Comparison of ENCODE assay signal across 7 mouse cellular contexts in genomic region chr9:32409060-32409961, GRCm38 (mm10). TPM values are rescaled to one million over a fixed set of nuclear protein-coding genes. Genes with fewer than 3 reads are reported as not detected.
A peak's percentile ranks its signal among the peaks of the same experiment; 100 is the strongest.
DNase-seq lines count a peak whose midpoint lies in the region; ATAC-seq and TF ChIP-seq lines count a peak whose summit lies in the region.

No protein-coding gene starts in this region.

- no peaks in the 10 kb centered on the region for H3K36me3 ChIP-seq in ES-Bruce4 (ENCODE audit: control insufficient read depth, insufficient read depth, low read length, poor library complexity, severe bottlenecking)
- no peaks in the 10 kb centered on the region for H3K36me3 ChIP-seq in forebrain, embryonic 15.5 days
- no peaks in the 10 kb centered on the region for H3K36me3 ChIP-seq in intestine, embryonic 15.5 days

- under 1% methylated on average over 47 of the region's 47 CpGs for WGBS in forebrain, embryonic 15.5 days
- WGBS in intestine, embryonic 15.5 days, result 5% methylated on average over 47 of the region's 47 CpGs

- H3K9ac ChIP-seq in ES-Bruce4 (ENCODE audit: low read depth, poor library complexity, severe bottlenecking), result peak overlapping the region; percentile 62
- peak overlapping the region; percentile 47 for H3K9ac ChIP-seq in forebrain, embryonic 15.5 days (replicated peaks)
- peak overlapping the region; percentile 61 for H3K9ac ChIP-seq in intestine, embryonic 15.5 days

- peak overlapping the region; percentile 92 for H3K4me2 ChIP-seq in forebrain, embryonic 15.5 days (replicated peaks)
- H3K4me2 ChIP-seq in intestine, embryonic 15.5 days (replicated peaks), result peak overlapping the region; percentile 97

- TF ChIP-seq POLR2A in ES-Bruce4 (IDR thresholded peaks at IDR 0.05; ENCODE audit: insufficient read depth, low read length), result no peak

- peak; percentile 42 for DNase-seq in adrenal gland, adult 2 months
- peak; percentile 17 for DNase-seq in lung, postnatal 14 days
- peak; percentile 37 for DNase-seq in testis, postnatal 14 days (ENCODE audit: low spot score)

- no peak overlapping the region for H3K27ac ChIP-seq in ES-Bruce4 (ENCODE audit: insufficient read depth, low read length)
- no peak overlapping the region for H3K27ac ChIP-seq in forebrain, embryonic 15.5 days (replicated peaks)
- H3K27ac ChIP-seq in intestine, embryonic 15.5 days, result no peak overlapping the region

- peaks cover 8% of the 10 kb centered on the region; the same call in 1 of the 2 replicates for H3K27me3 ChIP-seq in ES-Bruce4 (ENCODE audit: control insufficient read depth, insufficient read depth, low read length, poor library complexity, severe bottlenecking)
- H3K27me3 ChIP-seq in forebrain, embryonic 15.5 days, result peaks cover 46% of the 10 kb centered on the region
- H3K27me3 ChIP-seq in intestine, embryonic 15.5 days (replicated peaks), result peaks cover 13% of the 10 kb centered on the region

- H3K4me3 ChIP-seq in ES-Bruce4 (ENCODE audit: low read depth, low read length), result peak overlapping the region; percentile 50
- peak overlapping the region; percentile 44 for H3K4me3 ChIP-seq in forebrain, embryonic 15.5 days
- H3K4me3 ChIP-seq in intestine, embryonic 15.5 days (replicated peaks), result peak overlapping the region; percentile 47

- TF ChIP-seq EP300 in ES-Bruce4 (IDR thresholded peaks at IDR 0.05; ENCODE audit: insufficient read depth, low read depth, low read length), result no peak

- no peaks in the 10 kb centered on the region for H3K4me1 ChIP-seq in ES-Bruce4 (ENCODE audit: control insufficient read depth, insufficient read depth, low read length)
- peaks cover 13% of the 10 kb centered on the region for H3K4me1 ChIP-seq in forebrain, embryonic 15.5 days
- H3K4me1 ChIP-seq in intestine, embryonic 15.5 days (replicated peaks), result no peaks in the 10 kb centered on the region; the same call in none of the 2 replicates

- TF ChIP-seq CTCF in ES-Bruce4 (IDR thresholded peaks at IDR 0.05; ENCODE audit: low read depth, low read length), result no peak

- H3K9me3 ChIP-seq in ES-Bruce4 (replicated peaks; ENCODE audit: control insufficient read depth, insufficient read depth, low read length, poor library complexity, severe bottlenecking), result no peaks in the 10 kb centered on the region
- no peaks in the 10 kb centered on the region for H3K9me3 ChIP-seq in forebrain, embryonic 15.5 days
- H3K9me3 ChIP-seq in intestine, embryonic 15.5 days, result no peaks in the 10 kb centered on the region

- ATAC-seq in forebrain, embryonic 15.5 days (replicated peaks), result peak; percentile 55; the same call in 1 of the 2 replicates
- peak; percentile 49; the same call in 1 of the 2 replicates for ATAC-seq in intestine, embryonic 15.5 days
- ATAC-seq in monocyte, adult 5-6 weeks (replicated peaks; ENCODE audit: insufficient number of reproducible peaks, low FRiP score, low TSS enrichment, poor library complexity, severe bottlenecking), result no peak

RNA-seq across cellular contexts. Expression of gene Kcnj1, which starts 37.0 kb away (rescaled TPM):
- not detected in 2 replicates for polyA plus RNA-seq in ES-Bruce4 (2011; ENCODE audit: insufficient read depth, insufficient read length, low read depth, missing spikeins)
- not detected for total RNA-seq in adrenal gland, adult 2 months (2021)
- polyA plus RNA-seq in adrenal gland, adult 2 months (2012; rRNA removed), result not detected in 2 replicates
- polyA plus RNA-seq in forebrain, embryonic 15.5 days (2015; fragmentation: Nextera tagmentation; extraction: Ambion mirVana), result not detected in 2 replicates
- polyA plus RNA-seq in intestine, embryonic 15.5 days (2015; fragmentation: Nextera tagmentation; extraction: Ambion mirVana), result not detected in 2 replicates
- total RNA-seq in monocyte, adult 5-6 weeks (2017), result 0.21 to 1.4 TPM (median 0.49 TPM) in 3 replicates
